Mouse (Mus musculus): ENCODE results near the gene Srm.

GRCm38 (mm10) chr4:148626623-148627185 lies 35.4 kb downstream of the Srm start, which contains the start of gene Tardbp:
- TF ChIP-seq TAL1 (IDR thresholded peaks at IDR 0.05; ENCODE audit: low read length), result no peak
- TF ChIP-seq GATA1 (IDR thresholded peaks at IDR 0.05; ENCODE audit: low read length), result no peak

Measured in erythroblast, embryonic 14.5 days (primary cell).